Mouse (Mus musculus): ENCODE data around the gene Olfml3. TPM values are rescaled to one million over a fixed set of nuclear protein-coding genes. Genes with fewer than 3 reads are reported as not detected.

Gene Olfml3
- polyA plus RNA-seq, 1 experiment from 2014 or later = 10.7 TPM

GRCm38 (mm10) chr3:103735776-103736600, 1.8 kb downstream of the Olfml3 start:
- H3K27ac ChIP-seq (replicated peaks) = no peak overlapping the region
- 78% methylated on average over 28 of the region's 28 CpGs for WGBS
- H3K27me3 ChIP-seq = peaks cover 13% of the 10 kb centered on the region
- no peak overlapping the region for H3K9ac ChIP-seq (replicated peaks)
- peaks cover 61% of the 10 kb centered on the region for H3K4me1 ChIP-seq
- ATAC-seq (ENCODE audit: low FRiP score, low read depth) = no peak
- H3K9me3 ChIP-seq = no peaks in the 10 kb centered on the region
- H3K36me3 ChIP-seq = no peaks in the 10 kb centered on the region
- H3K4me2 ChIP-seq (replicated peaks) = no peak overlapping the region
- H3K4me3 ChIP-seq = no peak overlapping the region

- Histone ChIP-seq H3K9ac (replicated peaks) (no peak overlapping the region; the same call in 1 of the 2 replicates), H3K27me3 (peaks cover 13% of the 10 kb centered on the region), H3K4me2 (replicated peaks) (peak overlapping the region; percentile 43), H3K36me3 (no peaks in the 10 kb centered on the region), H3K9me3 (no peaks in the 10 kb centered on the region), H3K27ac (replicated peaks) (peak overlapping the region; percentile 52), H3K4me3 (no peak overlapping the region), H3K4me1 (peaks cover 55% of the 10 kb centered on the region)
- 10% methylated on average over 11 of the region's 11 CpGs for WGBS
- ATAC-seq (ENCODE audit: low FRiP score, low read depth) = no peak
Observed at GRCm38 (mm10) chr3:103734696-103735519, 2.9 kb downstream of the Olfml3 start.

- peaks cover 13% of the 10 kb centered on the region for H3K27me3 ChIP-seq
- no peaks in the 10 kb centered on the region for H3K9me3 ChIP-seq
- peak overlapping the region; percentile 6; the same call in 1 of the 2 replicates for H3K4me3 ChIP-seq
- no peak overlapping the region; the same call in none of the 2 replicates for H3K9ac ChIP-seq (replicated peaks)
- 8% methylated on average over 19 of the region's 19 CpGs for WGBS
- H3K4me1 ChIP-seq = peaks cover 55% of the 10 kb centered on the region
- peak overlapping the region; percentile 52 for H3K27ac ChIP-seq (replicated peaks)
- peak overlapping the region; percentile 43 for H3K4me2 ChIP-seq (replicated peaks)
- no peaks in the 10 kb centered on the region for H3K36me3 ChIP-seq
- ATAC-seq (ENCODE audit: low FRiP score, low read depth) = peak; percentile 79
Observed at GRCm38 (mm10) chr3:103733799-103734695, 3.8 kb downstream of the Olfml3 start.

- WGBS = 36% methylated on average over 2 of the region's 2 CpGs
- Histone ChIP-seq H3K27ac (replicated peaks) (no peak overlapping the region), H3K4me2 (replicated peaks) (no peak overlapping the region), H3K9ac (replicated peaks) (no peak overlapping the region), H3K27me3 (peaks cover 13% of the 10 kb centered on the region), H3K4me3 (no peak overlapping the region), H3K4me1 (peaks cover 51% of the 10 kb centered on the region), H3K36me3 (no peaks in the 10 kb centered on the region), H3K9me3 (no peaks in the 10 kb centered on the region)
- no peak for ATAC-seq (ENCODE audit: low FRiP score, low read depth)
Observed at GRCm38 (mm10) chr3:103733176-103733575, 4.6 kb downstream of the Olfml3 start.

GRCm38 (mm10) chr3:103732116-103732515, 5.7 kb downstream of the Olfml3 start:
- no peak for ATAC-seq (ENCODE audit: low FRiP score, low read depth)
- WGBS = 88% methylated on average over 3 of the region's 3 CpGs
- Histone ChIP-seq H3K4me1 (peaks cover 45% of the 10 kb centered on the region), H3K36me3 (no peaks in the 10 kb centered on the region), H3K4me3 (no peak overlapping the region), H3K27me3 (peaks cover 13% of the 10 kb centered on the region), H3K27ac (replicated peaks) (no peak overlapping the region), H3K9ac (replicated peaks) (no peak overlapping the region), H3K9me3 (no peaks in the 10 kb centered on the region), H3K4me2 (replicated peaks) (no peak overlapping the region)

GRCm38 (mm10) chr3:103729850-103730249, 8.0 kb downstream of the Olfml3 start:
- no peaks in the 10 kb centered on the region for H3K9me3 ChIP-seq
- no peak overlapping the region for H3K27ac ChIP-seq (replicated peaks)
- no peaks in the 10 kb centered on the region for H3K27me3 ChIP-seq
- peaks cover 24% of the 10 kb centered on the region for H3K4me1 ChIP-seq
- no peaks in the 10 kb centered on the region for H3K36me3 ChIP-seq
- H3K4me3 ChIP-seq = no peak overlapping the region
- 92% methylated on average over 9 of the region's 9 CpGs for WGBS
- no peak overlapping the region for H3K9ac ChIP-seq (replicated peaks)
- no peak for ATAC-seq (ENCODE audit: low FRiP score, low read depth)
- H3K4me2 ChIP-seq (replicated peaks) = no peak overlapping the region

- Histone ChIP-seq H3K4me2 (replicated peaks) (no peak overlapping the region), H3K27me3 (no peaks in the 10 kb centered on the region), H3K4me1 (peaks cover 5% of the 10 kb centered on the region; the same call in 1 of the 2 replicates), H3K36me3 (no peaks in the 10 kb centered on the region), H3K9ac (replicated peaks) (no peak overlapping the region), H3K9me3 (no peaks in the 10 kb centered on the region), H3K27ac (replicated peaks) (no peak overlapping the region), H3K4me3 (no peak overlapping the region)
- 74% methylated on average over 2 of the region's 2 CpGs for WGBS
- no peak for ATAC-seq (ENCODE audit: low FRiP score, low read depth)
Observed at GRCm38 (mm10) chr3:103727813-103728326, 9.9 kb downstream of the Olfml3 start.

- WGBS = 61% methylated on average over 3 of the region's 3 CpGs
- Histone ChIP-seq H3K36me3 (no peaks in the 10 kb centered on the region), H3K27me3 (no peaks in the 10 kb centered on the region), H3K4me1 (0 out of 2 replicates have a peak, but pooled peaks cover 4% of the 10 kb centered on the region), H3K9me3 (no peaks in the 10 kb centered on the region), H3K4me3 (no peak overlapping the region), H3K4me2 (replicated peaks) (no peak overlapping the region), H3K9ac (replicated peaks) (no peak overlapping the region), H3K27ac (replicated peaks) (no peak overlapping the region)
- ATAC-seq (ENCODE audit: low FRiP score, low read depth) = no peak
Observed at GRCm38 (mm10) chr3:103726642-103727041, 11.2 kb downstream of the Olfml3 start.

GRCm38 (mm10) chr3:103724137-103724536, 13.7 kb downstream of the Olfml3 start:
- no peak overlapping the region for H3K27ac ChIP-seq (replicated peaks)
- no peaks in the 10 kb centered on the region for H3K9me3 ChIP-seq
- 69% methylated on average over 3 of the region's 3 CpGs for WGBS
- H3K36me3 ChIP-seq = no peaks in the 10 kb centered on the region
- no peak for ATAC-seq (ENCODE audit: low FRiP score, low read depth)
- H3K4me1 ChIP-seq = 0 out of 2 replicates have a peak, but pooled peaks cover 8% of the 10 kb centered on the region
- H3K9ac ChIP-seq (replicated peaks) = no peak overlapping the region
- H3K4me3 ChIP-seq = no peak overlapping the region
- no peak overlapping the region for H3K4me2 ChIP-seq (replicated peaks)
- no peaks in the 10 kb centered on the region for H3K27me3 ChIP-seq

GRCm38 (mm10) chr3:103718728-103719127, 19.1 kb downstream of the Olfml3 start:
- no peak overlapping the region for H3K27ac ChIP-seq (replicated peaks)
- no peak overlapping the region for H3K9ac ChIP-seq (replicated peaks)
- peaks cover 19% of the 10 kb centered on the region for H3K4me1 ChIP-seq
- H3K36me3 ChIP-seq = no peaks in the 10 kb centered on the region
- H3K4me2 ChIP-seq (replicated peaks) = no peak overlapping the region
- ATAC-seq (ENCODE audit: low FRiP score, low read depth) = no peak
- 89% methylated on average over 4 of the region's 4 CpGs for WGBS
- H3K27me3 ChIP-seq = peaks cover 16% of the 10 kb centered on the region
- no peak overlapping the region for H3K4me3 ChIP-seq
- no peaks in the 10 kb centered on the region for H3K9me3 ChIP-seq

Measured in midbrain, embryonic 12.5 days (tissue).